Mouse (Mus musculus) ES-E14 (cell line): ENCODE measurements around the gene Tmx2.

Experiments used
- HCFC1 ChIP-seq: IDR thresholded peaks from 2 replicates; pipeline ENCODE4 v1.6.1; 2012; ENCODE audit warnings: low read length, inconsistent platforms, borderline replicate concordance; ENCODE audit not compliant: insufficient read depth
- ZNF384 ChIP-seq: IDR thresholded peaks from 2 replicates; pipeline ENCODE4 v1.6.1; 2012; ENCODE audit warnings: low read depth, low read length, inconsistent platforms

GRCm38 (mm10) chr2:84705295-84705694 is 26.4 kb upstream of the Tmx2 start:
- TF ChIP-seq ZNF384 = no peak
- TF ChIP-seq HCFC1 = no peak
